Mouse (Mus musculus): ENCODE results near the gene Zmiz1.

Gene Zmiz1

GRCm38 (mm10) chr14:25537351-25537750, 78.4 kb downstream of the Zmiz1 start:
- DNase-seq, result no peak

DNA sequence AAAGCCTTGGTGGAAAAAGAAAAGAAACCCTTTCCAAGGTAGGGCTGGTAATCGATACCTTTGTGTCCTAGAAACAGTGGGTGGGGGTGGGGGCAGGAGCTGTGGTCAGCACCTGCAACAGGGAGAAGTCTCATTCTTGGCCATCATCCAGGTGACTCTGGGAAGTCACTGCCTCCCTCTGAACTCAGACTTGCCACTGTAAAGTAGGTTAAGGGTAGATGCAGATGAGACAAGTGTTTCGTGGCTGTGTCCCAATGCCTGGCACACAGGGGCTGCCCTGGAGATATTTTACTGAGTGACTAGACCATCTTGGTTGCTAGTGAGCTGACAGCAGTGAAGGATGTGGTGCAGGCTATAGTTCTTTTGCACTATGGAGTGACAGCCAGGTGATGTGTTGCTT, 79.5 kb downstream of the Zmiz1 start:
- DNase-seq, result no peak

DNA sequence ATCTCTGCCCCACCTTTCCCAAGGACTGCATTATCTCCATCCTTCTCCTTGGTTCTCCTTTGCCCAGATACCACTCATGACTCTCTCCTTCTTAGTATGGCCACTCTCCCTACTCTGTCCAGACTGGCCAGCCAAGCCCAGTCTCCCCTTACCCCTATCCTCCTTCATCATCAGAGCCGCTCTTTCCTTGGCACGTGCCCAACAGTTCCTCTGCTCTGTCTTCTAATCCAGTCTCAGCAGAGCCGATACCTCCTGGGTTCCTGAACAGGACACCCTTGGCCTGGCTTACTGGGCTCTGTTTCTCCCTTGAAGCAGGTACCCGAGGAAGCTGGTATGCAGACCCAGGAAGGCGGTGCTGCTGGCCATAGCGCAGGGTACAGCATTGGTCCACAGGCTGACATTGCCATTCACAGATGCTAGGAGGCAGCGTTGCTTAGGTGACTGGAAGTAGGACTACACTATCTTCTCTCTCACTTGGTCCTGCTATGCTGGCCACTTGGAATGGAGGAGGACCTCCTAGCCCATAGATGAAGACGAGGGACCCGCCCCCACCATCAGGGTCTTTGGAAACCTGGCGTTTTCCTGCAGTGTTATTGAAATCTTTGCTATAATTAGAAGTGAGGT, 80.6 kb downstream of the Zmiz1 start:
- peak; percentile 54 to 56 for DNase-seq

DNA sequence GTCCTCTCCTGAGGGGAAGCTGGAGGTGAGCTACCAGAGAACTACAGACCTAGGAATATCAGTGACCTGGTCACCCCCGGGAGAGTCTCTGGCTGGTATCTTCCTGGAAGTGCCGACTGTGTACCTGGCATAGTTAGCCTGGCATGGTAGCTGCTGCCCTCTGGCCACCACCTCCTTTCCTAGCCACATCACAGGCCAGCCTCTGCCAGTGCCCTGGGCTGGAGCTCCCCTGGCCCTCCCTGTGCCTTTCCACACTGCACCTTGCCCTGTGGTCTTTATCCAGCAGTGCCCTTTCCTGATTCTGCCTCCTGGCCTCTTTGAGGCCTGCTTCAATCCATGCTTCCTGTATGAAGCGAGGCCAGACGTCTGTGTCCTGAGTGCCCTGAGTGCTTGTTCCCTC, 81.2 kb downstream of the Zmiz1 start:
- no peak for DNase-seq

DNA sequence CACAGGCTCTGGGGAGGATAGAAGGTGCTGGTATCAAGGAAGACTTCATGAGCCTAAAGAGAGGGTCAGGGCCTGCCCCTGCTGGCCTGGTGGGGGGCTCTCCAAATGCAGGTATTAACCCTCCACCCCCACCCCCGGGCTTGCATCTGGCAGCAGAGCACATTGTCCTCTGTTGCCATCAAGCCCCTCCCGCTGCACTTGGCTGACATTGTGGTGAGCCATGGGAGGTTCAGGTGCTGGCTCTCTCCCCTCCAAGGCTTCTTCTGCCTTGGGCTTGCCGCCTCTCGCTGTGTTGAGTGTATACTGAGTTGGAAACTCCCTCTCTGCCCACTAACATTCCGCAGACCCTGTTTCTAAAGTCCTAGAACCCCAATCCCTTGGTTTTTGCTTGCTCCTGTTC, 82.2 kb downstream of the Zmiz1 start:
- DNase-seq, result peak in 1 of 2 experiments; percentile 54

- no peak for DNase-seq
Measured at GRCm38 (mm10) chr14:25543098-25543497, 84.1 kb downstream of the Zmiz1 start.

DNA sequence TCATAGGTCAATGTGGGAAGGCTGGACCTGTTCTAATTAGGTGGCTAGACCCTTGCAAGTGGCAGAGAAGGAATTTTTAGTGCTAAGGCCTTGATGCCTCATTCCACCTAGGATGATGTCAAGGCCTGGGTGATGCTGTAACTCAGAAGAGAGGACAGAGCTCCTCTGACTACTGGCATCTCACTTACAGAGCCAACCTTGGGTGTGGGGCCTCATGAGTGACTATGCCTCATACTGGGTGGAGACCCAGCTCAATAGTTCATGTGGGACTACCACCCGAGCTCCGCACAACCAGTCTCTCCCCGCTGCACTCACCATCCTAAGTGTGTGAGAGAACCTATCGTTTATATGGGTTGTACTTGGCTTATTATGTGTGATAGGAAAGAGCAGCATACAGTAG, 84.9 kb downstream of the Zmiz1 start:
- no peak for DNase-seq

- peak; percentile 63 for DNase-seq
Measured at GRCm38 (mm10) chr14:25546852-25547621, 88.1 kb downstream of the Zmiz1 start.

- DNase-seq, result no peak
Measured at GRCm38 (mm10) chr14:25547882-25548281, 88.9 kb downstream of the Zmiz1 start.

DNA sequence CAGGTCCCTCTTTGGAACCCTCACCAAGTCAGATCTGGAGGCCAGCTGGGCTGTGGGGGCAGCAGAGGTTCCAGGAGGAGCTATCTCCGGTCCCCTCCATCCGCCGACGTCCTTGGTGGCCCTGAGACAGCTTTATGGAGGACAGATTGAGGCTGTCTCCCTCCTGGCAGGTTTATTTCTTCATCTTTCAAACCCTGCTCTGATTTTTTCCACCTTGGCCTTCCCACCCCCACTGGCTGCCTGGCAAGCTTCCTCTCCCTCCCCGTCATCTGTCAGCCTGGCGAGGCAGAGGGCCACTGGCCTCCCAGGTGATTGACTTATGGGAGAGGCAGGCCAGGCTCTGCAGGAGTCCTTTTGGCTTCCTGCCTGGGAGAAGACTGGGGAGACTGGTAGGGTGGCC, 89.7 kb downstream of the Zmiz1 start:
- peak; percentile 96 to 98 for DNase-seq

GRCm38 (mm10) chr14:25549125-25549524, 90.1 kb downstream of the Zmiz1 start:
- DNase-seq, result no peak

DNA sequence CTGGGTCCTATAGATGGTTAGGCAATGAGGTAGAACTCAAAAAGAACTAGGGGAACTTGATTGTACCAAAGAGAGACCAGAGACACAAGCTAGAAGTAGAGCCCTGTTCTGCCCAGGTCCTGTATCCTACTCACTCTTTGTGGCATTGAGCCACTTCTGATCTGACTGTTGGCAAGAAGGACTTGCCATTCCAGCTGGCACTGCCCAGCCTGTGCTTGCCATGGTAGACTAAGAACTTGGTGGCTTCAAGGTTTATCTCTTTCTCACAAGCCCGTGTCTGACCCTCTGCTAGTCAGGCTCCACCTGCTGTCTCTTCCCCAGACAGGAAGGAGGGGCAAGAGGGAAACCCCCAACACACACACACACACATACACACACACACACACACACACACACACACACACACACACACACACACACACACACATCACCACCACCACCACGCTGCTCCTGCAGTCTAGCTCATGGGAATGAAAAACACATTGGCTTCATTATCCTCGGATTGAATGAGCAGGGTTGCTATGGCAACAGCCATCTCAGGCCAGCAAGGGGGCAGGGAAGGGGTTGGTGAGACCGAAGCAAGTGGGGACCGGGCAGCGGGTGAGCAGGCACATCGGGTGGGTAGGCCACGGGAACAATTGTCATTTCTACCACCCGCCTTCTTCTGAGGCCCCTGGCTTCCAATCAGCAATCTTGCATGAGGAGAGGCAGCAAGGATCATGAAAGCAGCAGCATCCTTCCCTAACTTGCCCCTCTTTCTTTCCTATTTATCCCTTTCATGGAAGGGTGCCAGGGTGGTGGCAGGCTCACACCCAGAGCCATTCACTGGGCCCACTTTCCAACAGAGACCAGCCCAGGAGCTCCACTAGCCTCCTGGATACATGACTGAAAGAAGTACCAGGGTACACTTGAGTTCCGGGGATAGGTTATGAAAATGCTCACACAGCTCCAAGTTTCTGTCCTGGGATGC, 91.2 kb downstream of the Zmiz1 start:
- peak; percentile 89 to 90 for DNase-seq

DNA sequence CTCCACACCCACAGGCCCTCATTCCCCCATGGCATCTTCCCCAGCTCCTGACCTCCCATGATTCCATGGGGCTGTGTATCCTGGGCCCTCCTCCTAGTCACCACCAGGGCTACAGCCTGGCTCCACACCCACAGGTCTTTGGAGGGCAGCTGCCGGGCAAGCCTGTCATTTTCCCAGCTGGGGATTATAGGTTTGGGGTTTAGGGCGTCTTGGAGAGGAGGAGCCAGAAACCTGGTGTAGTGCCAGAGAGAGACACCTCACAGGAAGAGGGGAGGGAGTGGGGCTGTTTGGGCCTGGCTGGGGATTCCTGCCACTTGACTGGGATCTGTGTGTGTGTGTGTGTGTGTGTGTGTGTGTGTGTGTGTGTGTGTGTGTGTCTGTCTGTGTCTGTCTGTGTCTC, 92.7 kb downstream of the Zmiz1 start:
- DNase-seq, result peak; percentile 45 to 50

DNA sequence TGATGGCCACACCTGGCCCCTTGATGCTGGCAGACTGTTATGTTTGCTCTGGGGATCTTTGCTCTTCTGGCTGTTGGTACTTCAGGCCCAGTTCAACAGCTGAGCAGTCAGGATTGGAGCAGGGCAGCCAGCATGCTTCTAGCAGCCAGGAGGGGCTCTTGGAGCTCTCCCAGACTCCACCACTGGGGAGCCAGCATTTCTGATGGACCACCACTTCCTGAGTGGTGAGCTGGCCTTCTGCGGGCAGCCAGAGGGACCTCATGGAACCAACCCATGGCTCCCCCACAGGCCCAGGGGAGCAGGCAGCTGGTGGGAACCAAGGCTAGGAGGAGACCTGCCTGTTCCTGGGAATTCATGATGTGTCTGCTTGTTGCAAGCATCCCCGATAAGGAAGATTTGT, 94.4 kb downstream of the Zmiz1 start:
- DNase-seq, result peak; percentile 56 to 68

GRCm38 (mm10) chr14:25554781-25555180, 95.8 kb downstream of the Zmiz1 start:
- peak in 1 of 2 experiments; percentile 40 for DNase-seq

DNA sequence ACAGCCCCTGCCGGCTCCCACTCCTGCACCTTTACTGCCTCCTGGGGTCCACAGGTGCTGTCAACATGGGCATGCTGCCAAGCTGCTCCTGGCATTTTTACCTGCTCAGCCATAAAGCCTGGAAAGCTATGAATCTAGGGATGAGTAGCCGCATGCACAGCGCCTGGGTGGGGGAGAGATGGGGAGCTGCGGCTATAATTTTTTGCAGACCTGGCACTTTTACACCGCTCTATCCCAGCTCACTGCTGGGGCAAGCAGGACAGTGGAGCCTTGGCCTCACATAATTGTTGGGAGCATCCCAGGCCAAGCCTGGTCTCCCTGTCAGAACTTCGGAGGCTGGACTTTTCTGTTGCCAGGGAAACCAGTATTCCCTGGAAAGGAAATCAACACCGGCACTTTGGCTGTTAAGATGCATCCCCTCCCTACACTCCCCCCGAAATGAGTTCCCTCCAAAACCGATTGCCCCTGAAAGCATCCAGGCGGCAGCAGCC, 96.4 kb downstream of the Zmiz1 start:
- peak; percentile 79 to 85 for DNase-seq

- DNase-seq, result no peak
Measured at GRCm38 (mm10) chr14:25555848-25556247, 96.9 kb downstream of the Zmiz1 start.

GRCm38 (mm10) chr14:25557014-25557413, 98.0 kb downstream of the Zmiz1 start:
- no peak for DNase-seq

- DNase-seq, result no peak
Measured at GRCm38 (mm10) chr14:25558479-25558878, 99.5 kb downstream of the Zmiz1 start.

GRCm38 (mm10) chr14:25559907-25560306, 100.9 kb downstream of the Zmiz1 start:
- DNase-seq, result no peak

DNA sequence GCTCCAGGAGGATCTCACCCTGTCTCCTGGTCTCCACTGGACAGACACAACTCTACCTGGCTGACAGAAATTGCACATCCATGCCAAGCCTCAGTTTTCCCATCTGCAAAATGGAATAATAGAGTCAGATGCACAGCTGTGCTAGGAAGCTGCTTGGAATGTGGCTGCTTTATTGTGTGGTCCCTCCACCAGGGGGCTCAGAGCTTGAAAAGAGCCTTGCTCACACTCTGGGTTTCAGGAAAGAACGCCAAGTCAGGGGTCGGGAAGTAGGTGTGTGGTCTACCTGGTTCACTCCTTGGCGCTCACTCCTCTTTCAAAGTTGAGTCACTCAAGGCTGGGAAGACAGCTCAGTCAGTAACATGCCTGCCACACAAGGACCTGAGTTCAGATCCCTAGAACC, 101.9 kb downstream of the Zmiz1 start:
- DNase-seq, result no peak

DNA sequence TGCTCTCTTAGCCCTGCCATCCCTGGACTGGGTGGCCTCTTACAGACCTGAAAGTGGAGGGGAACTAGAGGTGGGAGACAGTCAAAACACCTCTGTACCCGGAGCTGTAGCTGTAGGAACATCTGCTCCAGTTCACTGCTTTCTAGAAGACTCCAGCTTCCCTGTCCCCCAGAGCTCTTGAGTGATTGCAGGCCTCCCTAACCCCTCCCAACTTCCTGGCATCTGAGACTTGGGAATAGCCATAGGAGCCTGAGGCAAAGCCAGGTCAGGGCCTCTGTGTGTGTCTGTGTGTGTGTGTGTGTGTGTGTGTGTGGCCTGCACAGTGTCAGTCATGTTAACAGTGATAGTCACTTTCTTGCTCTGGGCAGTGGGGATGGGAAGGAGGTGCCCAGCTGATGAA, 102.7 kb downstream of the Zmiz1 start:
- DNase-seq, result no peak

DNA sequence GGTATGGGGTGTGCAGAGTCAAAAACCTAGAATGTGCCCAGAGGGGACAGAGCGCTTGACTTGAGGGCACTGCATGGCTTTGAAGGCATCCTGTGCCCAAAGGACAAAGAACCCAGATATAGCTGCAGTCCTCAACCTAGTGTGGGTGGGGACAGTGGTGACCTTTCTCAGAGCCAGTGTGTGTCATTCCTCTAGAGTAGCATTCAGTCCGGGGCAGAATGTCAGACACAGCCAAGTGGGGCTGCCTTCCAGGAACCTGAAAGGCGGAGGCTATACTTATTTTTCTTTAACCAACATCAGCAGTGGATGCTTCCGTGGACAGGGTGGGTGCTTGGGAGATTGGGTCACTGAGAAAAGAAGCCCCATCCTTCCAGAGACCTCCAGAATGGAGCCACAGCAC, 103.5 kb downstream of the Zmiz1 start:
- DNase-seq, result no peak
